Mouse (Mus musculus): ENCODE measurements around the gene Gm37240.
"Not testable (repeated sequence)": the region's sequence is repeated elsewhere in the genome, so short reads cannot be mapped to it uniquely, and the experiment has no call there.

The Gm37240 gene

DNA sequence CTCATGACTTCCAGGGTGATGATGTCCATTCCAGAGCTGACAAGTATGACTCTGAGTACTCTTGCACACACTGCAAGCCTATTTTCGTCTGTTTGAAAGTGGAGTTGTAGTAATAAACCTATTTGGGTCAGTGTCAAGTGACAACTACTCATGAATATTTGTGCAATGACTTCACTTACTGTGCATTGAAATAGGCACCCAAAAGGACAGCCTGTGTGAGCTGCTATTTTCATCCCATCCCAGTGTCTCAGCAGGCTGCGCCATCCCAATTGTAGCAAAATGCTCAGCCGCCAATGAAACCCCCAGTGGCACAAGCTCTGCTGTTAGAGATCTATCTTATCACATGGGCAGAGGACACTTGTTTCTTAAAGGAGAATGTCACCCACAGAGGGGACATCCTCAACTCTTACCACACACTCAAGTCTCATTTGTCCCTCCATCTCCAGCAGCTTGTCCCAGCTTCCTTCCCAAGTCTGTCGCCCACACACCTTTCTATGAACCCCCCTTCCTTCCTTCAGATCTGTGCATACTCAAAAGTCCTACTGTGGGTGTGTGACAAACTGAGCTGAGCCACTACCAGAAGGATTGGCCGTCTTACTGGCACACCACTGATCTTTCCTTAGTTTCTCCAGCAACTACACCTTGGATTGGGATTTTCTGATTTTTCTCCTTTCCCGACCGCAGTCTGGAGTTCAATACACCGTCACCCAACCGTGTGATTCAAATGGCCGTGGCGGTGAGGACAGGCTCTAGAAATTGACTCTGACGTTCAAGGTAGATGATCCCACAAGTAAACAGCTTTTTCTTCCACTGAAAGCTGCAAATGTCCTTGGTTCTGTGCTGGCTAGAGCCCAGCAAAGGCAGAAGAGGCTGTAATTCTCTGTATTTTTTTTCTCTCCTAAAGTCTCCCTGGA, 1234.4 kb downstream of the Gm37240 start:
- no peak for DNase-seq

DNA sequence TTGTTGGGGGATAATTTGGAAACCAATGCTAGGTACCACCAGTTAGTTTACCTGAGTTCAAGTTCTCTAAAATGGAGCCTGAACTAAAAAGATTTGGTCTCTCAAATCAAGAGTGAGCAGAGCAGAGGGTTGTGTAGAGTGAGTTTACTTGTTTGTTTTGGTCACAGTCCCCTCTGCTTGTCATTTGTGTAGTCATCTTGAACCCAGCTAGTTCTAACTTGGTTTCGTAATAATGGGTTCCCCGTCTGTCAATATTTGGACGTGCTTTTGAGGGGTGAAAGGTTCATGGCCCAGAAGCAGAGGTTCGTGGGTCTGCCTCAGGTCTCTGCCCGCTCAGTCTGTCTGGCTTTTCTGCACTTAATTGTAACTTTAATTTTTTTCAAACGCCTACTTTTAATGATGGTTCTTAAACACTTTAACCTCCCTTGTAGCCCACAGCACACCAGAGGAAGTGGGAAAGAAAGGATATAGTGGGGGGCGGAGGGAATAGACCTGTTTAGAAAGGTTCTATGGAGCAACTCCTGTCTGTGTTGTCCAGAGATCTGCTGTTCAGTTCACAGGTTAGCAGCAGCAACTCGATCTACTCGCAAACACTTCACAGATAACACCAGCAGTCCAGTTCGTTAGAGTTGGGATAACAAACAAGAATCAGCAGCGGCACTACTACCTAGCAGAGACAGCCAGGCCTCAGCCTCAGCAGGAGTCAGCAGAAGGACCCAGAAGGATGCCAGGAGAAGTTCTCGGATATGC, 1237.6 kb downstream of the Gm37240 start:
- no peak for DNase-seq

DNA sequence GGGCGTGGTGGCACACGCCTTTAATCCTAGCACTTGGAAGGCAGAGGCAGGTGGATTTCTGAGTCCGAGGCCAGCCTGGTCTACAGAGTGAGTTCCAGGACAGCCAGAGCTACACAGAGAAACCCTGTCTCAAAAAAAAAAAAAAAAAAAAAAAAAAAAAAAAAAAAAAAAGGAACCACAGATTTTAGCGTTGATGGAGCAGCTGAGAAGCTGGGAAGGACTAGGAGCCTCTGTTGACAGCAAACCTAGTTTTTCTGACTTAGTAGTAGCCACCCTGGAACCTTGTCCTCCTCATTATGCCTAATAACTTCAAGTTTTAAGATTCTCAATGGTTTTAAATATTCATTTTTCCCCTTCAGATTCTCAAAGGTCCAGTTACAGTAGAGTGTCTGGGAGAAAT, 1239.2 kb downstream of the Gm37240 start:
- not testable (repeated sequence) for DNase-seq

GRCm38 (mm10) chr3:84647616-84648015, 1239.7 kb downstream of the Gm37240 start:
- no peak for DNase-seq

DNA sequence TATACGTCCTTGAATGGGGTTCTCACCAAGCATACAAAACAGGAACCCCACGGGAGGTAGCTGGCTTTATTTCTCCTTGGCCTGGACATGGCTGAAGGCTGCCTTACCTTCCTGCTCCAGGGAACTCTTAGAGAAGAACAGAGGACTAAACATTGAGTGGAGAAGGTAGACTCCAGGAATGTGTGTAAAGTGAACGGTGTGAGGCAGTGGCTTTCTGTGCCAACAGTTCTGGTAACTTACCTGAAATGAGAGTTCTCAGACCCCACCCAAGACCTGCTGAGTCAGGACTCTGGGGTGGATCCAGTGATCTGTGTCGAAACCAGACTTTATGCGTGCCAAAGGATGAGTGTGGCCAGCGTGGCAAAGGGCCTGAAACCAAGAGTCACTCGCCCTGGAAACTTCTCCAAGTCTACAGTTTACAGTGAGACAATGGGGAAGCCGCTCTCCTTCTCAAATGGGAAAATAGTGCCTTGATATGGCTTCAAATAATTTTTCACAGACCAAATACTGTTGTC, 1240.9 kb downstream of the Gm37240 start:
- no peak for DNase-seq

- no peak for DNase-seq
Measured at GRCm38 (mm10) chr3:84646007-84646290, 1241.4 kb downstream of the Gm37240 start.

GRCm38 (mm10) chr3:84645156-84646006, 1241.9 kb downstream of the Gm37240 start:
- no peak for DNase-seq

DNA sequence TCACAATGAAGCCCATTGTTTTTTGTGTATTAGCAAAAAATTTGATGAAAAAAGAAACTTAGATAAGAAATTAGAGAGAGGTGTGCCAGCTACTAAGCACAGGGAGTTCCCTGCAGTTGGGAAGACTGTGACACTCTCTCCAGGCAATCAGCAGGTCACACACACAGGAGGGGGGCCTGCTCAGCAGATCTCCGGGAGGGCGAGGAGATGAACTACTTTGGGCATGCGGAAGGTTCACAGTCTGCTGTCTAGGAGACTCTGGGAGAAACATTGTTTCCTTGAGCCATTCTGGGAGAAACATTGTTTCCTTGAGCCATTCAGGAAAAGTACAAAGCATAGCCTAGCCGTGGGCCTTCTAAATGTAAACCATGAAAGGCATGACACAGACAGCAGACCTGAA, 1244.4 kb downstream of the Gm37240 start:
- DNase-seq, result no peak

DNA sequence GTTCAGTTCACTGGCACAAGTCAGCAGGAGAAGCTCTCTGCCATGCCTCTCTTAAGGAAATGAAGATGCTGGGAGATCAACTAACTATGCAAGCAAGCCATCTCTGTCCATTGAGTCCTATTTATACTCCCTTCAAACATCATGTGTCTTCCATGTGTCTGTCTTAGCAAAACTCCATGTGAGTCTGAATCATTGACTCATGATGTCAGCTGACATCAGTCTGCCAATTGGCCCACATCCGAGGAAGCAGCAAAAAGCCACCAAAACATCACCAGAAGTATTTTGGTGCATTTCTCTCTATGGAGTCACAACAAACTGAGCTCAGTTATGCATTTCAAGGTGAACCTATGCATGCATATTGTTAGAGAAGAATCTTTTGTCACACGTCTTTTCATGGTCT, 1245.9 kb downstream of the Gm37240 start:
- DNase-seq, result no peak

GRCm38 (mm10) chr3:84640536-84640935, 1246.8 kb downstream of the Gm37240 start:
- no peak for DNase-seq

GRCm38 (mm10) chr3:84639767-84640500, 1247.4 kb downstream of the Gm37240 start:
- no peak for DNase-seq

DNA sequence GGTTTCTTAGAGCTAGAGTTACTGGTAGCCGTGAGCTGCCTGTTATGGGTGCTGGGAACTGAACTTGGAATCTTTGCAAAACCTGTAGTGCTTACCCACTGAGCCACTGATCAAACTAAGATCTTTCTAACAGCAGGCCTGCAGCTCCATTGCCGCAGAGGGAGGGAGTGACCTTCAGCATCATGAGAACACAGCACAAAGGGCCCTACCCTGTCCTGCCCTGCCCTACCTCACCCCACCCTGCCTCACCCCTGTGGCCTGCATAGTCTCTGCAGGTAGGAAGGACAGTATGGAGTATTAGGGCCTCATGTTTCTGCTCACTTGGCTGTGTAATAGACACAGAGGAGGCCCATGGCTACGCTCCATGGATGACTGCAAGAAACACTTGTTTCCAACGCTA, 1248.5 kb downstream of the Gm37240 start:
- DNase-seq, result no peak

GRCm38 (mm10) chr3:84637890-84638578, 1249.3 kb downstream of the Gm37240 start:
- DNase-seq, result no peak

- DNase-seq, result no peak
Measured at GRCm38 (mm10) chr3:84637095-84637494, 1250.2 kb downstream of the Gm37240 start.

GRCm38 (mm10) chr3:84631586-84631985, 1255.7 kb downstream of the Gm37240 start:
- DNase-seq, result no peak

DNA sequence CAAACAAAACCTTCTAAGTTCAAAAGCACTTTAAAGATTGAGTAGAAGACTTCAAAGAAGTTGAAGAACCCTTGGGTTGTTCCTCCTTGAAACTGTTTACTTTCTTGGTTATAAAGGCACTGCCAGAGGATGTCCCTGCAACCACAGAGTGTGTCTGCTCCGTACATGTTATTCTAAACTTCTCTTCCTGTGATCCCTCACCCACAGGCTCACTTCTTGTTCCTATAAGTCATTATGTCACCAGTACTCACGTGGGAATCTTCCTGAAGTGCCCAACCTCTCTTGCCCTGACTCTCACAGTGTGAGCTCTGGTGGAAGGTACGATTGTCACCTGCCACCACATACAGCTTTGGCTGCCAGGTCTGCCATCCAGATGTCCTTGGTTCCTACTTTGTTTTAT, 1265.3 kb downstream of the Gm37240 start:
- DNase-seq, result no peak

DNA sequence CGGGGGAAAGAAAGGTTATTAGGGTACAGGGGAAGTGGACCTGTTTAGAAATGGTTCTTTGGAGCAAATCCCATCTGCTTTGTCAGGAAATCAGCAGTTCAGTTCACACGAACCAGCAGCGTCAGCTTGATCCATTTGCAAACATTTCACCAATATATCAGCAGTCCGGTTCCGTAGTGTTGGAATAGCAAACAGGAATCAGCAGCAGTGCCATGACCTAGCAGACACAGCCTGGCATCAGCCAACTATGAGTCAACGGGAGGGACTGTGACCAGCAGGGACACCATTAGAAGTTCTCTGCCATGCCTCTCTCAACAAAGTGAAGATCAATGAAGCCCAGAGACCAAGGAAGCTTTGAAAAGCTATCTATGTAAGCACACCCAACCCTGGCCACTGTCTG, 1267.6 kb downstream of the Gm37240 start:
- DNase-seq, result no peak

DNA sequence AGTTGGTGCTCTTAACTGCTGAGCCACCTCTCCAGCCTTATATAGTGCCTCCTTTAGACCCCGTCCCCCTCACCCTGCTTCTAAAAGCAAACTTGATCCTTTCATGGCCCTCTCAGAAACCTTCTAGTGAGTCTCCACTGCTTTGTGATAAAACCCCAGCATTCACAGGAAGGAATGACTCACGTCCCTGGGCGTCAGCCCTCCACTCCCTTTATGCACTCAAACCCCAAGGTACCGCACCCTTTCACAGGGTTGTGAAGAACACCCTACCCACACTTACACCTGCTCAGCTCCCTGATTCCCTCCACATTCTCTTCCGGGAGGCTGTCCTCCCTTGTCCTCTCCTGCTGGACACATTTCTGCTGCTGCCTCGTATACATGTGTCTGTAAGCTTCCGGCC, 1268.3 kb downstream of the Gm37240 start:
- no peak for DNase-seq

- no peak for DNase-seq
Measured at GRCm38 (mm10) chr3:84618627-84619026, 1268.7 kb downstream of the Gm37240 start.

DNA sequence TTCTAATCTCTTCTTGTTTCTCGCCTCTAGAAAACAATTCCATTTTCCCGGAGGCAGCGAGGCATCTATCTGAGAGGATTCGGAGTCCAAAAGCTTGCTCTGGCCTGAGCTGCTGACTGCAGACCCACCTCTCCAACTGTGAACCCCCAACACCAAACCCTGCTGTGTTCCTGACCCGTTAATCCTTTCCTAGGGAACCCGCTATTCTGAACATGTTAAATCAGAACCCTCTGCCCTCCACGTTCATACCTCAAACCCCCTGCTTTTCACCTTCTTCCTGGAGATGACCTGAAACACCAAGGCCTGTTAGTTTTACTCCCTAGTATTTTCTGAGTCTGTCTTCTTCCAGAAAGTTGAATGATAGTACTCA, 1271.5 kb downstream of the Gm37240 start:
- DNase-seq, result no peak

DNA sequence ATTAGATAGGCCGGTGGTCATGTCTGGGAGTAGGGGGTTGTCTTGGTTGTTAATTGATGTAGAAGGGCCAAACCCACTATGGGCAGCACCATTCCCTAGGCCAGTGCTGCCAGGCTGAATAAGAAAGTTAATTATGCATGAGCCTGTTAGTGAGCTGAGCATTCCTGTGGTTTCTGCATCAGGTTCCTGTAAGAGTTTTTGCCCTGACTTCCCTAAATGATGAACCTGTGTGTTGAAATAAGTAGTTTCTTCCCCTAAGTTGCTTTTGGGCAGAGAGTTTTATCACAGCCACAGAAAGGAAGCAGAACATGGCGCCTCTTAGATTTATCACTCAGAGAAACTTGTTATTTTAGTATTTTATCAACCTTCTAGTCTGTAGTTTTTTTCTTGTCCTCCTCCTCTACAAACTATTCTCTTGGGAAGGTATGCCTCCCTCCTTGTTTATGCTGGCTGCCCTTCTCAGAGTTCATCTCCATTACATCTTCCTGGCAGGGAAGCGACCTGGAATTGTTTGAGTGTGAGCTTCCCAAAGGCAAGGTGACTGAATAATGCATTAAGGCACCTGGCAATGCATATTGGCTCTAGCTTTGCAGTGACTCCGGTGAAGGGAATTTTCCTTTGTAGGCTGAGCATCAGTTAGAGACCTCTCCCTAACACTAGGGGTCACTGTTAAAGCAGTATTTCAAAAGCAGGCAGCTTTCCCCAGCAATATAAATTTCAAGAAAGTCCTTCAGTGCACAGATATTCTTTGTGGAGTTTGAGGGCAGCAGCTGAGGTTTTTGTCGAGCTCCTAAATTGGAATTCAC, 1272.1 kb downstream of the Gm37240 start:
- peak; percentile 3 for DNase-seq
